Mouse (Mus musculus) stomach, embryonic 14.5 days (tissue): ENCODE results near the gene Ube2k. TPM values are rescaled to one million over a fixed set of nuclear protein-coding genes. Genes with fewer than 3 reads are reported as not detected.

Experiments
- ATAC-seq: fragments of 200-750 bp; cut with Nextera tagmentation; 2 replicates; pipeline ENCODE4 v1.8.0; 2017; ENCODE audit warnings: low read depth, moderate TSS enrichment; ENCODE audit not compliant: insufficient number of reproducible peaks, insufficient read depth, low FRiP score
- H3K27ac ChIP-seq: fragments of 300-500 bp; sonication (generic); 2 replicates; pipeline ENCODE4 v1.5.1; 2014; ENCODE audit warnings: mild to moderate bottlenecking, low read length, moderate library complexity, mixed read lengths
- H3K27me3 ChIP-seq: fragments of 300-500 bp; sonication (generic); 2 replicates; pipeline ENCODE4 v1.6.1; 2014; ENCODE audit warnings: low read length, control low read depth, mixed read lengths; ENCODE audit not compliant: control insufficient read depth, insufficient read depth
- H3K36me3 ChIP-seq: fragments of 300-500 bp; sonication (generic); 2 replicates; pipeline ENCODE4 v1.6.1; 2014; ENCODE audit warnings: mild to moderate bottlenecking, control low read depth, low read length, moderate library complexity, mixed read lengths; ENCODE audit not compliant: control insufficient read depth, insufficient read depth
- H3K4me1 ChIP-seq: fragments of 300-500 bp; sonication (generic); 2 replicates; pipeline ENCODE4 v1.6.1; 2014; ENCODE audit warnings: low read length, control low read depth, mixed read lengths; ENCODE audit not compliant: control insufficient read depth, insufficient read depth
- H3K4me2 ChIP-seq: fragments of 300-500 bp; sonication (generic); replicated peaks from 2 replicates; pipeline ENCODE4 v1.6.1; 2014; ENCODE audit warnings: low read depth, low read length, control low read depth
- H3K4me3 ChIP-seq: fragments of 300-500 bp; sonication (generic); 2 replicates; pipeline ENCODE4 v1.5.1; 2014; ENCODE audit warnings: low read depth, low read length, control low read depth
- H3K9ac ChIP-seq: fragments of 300-500 bp; sonication (generic); replicated peaks from 2 replicates; pipeline ENCODE4 v1.6.1; 2014; ENCODE audit warnings: low read depth, mild to moderate bottlenecking, control low read depth, low read length, moderate library complexity, mixed read lengths
- H3K9me3 ChIP-seq: fragments of 300-500 bp; sonication (generic); 2 replicates; pipeline ENCODE4 v1.6.1; 2016; ENCODE audit warnings: low read depth, low read length, control low read depth; ENCODE audit not compliant: control insufficient read depth
- WGBS: fragments of 180-500 bp; shearing (Covaris S2); extraction: QIAGEN DNeasy Blood & Tissue Kit; methylation state at CpG from one replicate; pipeline ENCODE4 v1.1.7; 2014; 5-methylcytosine and 5-hydroxymethylcytosine counted together
- polyA plus RNA-seq: library from polyadenylated mRNA; unstranded; fragments of >200 nt; fragmentation: Nextera tagmentation; extraction: Ambion mirVana; gene quantifications from 2 replicates; pipeline ENCODE4 v1.2.1, GENCODE M21; 2014

The Ube2k gene
- polyA plus RNA-seq, 1 experiment from 2014 or later, result 138 TPM

DNA sequence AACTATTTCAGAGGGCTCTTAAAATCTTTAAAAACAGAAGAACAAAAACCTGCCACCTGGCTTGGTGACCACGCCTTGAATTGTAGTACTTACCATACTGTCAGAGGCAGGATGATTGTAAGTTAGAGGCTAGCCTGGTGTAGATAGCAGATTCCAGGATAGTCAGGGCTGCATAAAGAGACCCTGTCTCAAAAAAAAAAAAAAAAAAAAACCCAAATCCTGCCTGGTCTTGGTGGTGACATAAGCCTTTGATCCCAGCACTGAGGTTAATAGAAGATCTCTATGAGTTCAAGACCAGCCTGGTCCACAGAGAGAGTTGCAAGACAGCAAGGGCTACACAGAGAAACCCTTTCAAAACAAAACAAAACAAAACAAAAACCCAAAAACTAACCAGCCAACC, 6.5 kb downstream of the Ube2k start:
- H3K9ac ChIP-seq, result no peak overlapping the region
- H3K4me3 ChIP-seq, result no peak overlapping the region
- H3K9me3 ChIP-seq, result no peaks in the 10 kb centered on the region
- H3K27ac ChIP-seq, result no peak overlapping the region
- peaks cover 4% of the 10 kb centered on the region; the same call in 1 of the 2 replicates for H3K4me1 ChIP-seq
- no peaks in the 10 kb centered on the region for H3K36me3 ChIP-seq
- H3K4me2 ChIP-seq, result no peak overlapping the region
- WGBS, result 93% methylated on average over 1 of the region's 1 CpGs
- ATAC-seq, result no peak
- H3K27me3 ChIP-seq, result no peaks in the 10 kb centered on the region

DNA sequence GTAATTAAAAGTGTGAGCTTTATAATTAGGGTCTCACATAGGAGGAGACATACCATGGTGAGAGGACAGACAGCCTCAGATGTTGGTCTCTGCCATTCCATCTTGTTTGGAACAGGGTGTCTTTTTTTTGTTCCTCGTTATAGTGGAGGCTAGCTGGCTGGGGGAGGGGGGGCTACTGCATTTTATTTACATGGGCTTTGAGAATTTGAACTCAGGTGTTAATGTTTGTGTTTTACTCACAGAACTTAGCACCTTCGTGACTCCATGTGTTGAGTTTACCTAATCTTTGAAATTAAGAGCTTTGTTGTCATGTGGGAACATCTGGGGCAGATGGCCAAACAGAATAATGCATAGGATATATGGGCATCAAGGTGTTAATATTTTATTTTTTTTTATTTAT, 7.6 kb downstream of the Ube2k start:
- no peaks in the 10 kb centered on the region for H3K9me3 ChIP-seq
- no peaks in the 10 kb centered on the region for H3K4me1 ChIP-seq
- no peak overlapping the region for H3K4me2 ChIP-seq
- H3K4me3 ChIP-seq, result no peak overlapping the region
- H3K27ac ChIP-seq, result no peak overlapping the region
- ATAC-seq, result no peak
- H3K36me3 ChIP-seq, result no peaks in the 10 kb centered on the region
- H3K9ac ChIP-seq, result no peak overlapping the region
- WGBS, result 88% methylated on average over 2 of the region's 2 CpGs
- H3K27me3 ChIP-seq, result no peaks in the 10 kb centered on the region

DNA sequence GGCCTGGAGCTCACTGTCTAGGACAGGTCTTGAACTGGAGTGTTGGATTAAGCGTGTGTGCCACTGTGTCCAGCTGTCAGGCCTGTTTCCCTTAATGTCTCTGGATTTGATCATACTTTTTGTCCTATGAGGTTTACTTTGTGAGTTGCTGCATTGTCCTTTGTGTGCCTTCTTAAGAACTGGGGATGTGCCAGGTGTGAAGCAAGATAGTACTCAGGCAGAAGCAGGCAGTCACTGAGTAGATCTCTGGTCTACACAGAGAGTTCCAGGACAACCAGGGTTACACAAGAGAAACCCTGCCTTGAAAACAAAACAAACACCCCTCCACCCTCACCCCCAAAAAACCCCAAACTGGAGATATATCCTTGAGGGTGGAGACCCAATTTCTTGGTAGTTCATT, 12.6 kb downstream of the Ube2k start:
- no peak overlapping the region for H3K9ac ChIP-seq
- no peak overlapping the region for H3K27ac ChIP-seq
- no peaks in the 10 kb centered on the region for H3K4me1 ChIP-seq
- no peak overlapping the region for H3K4me3 ChIP-seq
- no peak for ATAC-seq
- WGBS, result 88% methylated on average over 1 of the region's 1 CpGs
- H3K9me3 ChIP-seq, result no peaks in the 10 kb centered on the region
- no peak overlapping the region for H3K4me2 ChIP-seq
- no peaks in the 10 kb centered on the region for H3K36me3 ChIP-seq
- no peaks in the 10 kb centered on the region for H3K27me3 ChIP-seq

DNA sequence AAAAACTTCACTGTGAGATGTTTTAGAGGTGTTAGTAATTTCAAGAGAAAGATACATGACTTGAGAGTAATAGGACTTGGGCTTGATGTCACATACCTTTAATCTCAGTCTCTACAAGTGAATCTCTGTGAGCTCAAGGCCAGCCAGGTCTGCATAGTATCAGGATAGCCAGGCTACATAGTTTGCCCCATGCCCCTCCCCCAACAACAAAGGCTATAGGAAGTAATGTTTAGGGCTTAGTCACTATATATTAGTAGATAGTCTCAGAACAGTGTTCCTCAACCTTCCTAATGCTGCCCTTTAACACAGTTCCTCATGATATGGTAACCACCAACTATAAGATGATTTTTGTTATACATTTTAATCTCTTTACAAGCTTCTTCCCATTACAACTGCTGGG, 20.1 kb downstream of the Ube2k start:
- no peak overlapping the region for H3K4me2 ChIP-seq
- no peaks in the 10 kb centered on the region for H3K27me3 ChIP-seq
- H3K4me1 ChIP-seq, result no peaks in the 10 kb centered on the region
- ATAC-seq, result no peak
- H3K36me3 ChIP-seq, result peaks cover 3% of the 10 kb centered on the region; the same call in 1 of the 2 replicates
- H3K9ac ChIP-seq, result no peak overlapping the region
- no peak overlapping the region for H3K4me3 ChIP-seq
- no peaks in the 10 kb centered on the region for H3K9me3 ChIP-seq
- no peak overlapping the region for H3K27ac ChIP-seq

DNA sequence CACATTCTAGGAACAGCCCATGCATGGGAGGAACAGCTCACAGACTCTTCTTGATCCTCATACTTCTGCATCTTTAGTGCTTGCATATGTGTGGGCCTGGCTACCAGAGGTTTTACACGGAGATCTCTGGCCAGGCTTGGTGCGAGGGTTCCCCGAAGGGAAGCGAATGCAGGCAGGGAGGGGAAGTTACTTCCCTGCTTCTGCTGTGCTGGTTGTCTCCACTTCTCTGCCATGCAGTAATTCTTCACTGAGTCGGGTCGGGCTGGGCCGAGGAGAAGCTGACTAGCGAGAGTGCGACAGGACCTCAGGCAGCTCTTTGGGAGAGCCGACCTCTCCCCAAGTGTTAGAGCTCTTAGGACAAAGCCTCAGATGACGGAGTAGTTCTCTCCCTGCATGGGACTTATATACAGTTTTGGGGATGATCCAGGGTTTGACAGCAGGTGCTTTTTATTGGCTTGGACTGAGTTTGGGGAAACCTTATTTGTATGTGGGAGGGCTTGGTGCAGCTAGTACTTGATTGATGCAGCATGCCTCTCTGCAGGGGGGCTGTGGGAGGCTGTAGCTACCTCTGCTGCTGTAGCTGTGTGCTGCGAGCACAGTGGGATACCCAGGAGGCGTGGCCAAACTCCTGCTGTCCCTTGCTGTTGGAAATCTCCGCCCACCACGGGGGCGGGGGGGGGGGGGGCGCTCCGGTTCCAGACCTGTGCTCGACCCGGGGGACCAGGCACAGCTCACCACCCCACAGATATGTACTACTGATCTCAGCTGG, 24.3 kb downstream of the Ube2k start:
- no peaks in the 10 kb centered on the region for H3K27me3 ChIP-seq
- H3K4me2 ChIP-seq, result no peak overlapping the region
- no peak overlapping the region for H3K9ac ChIP-seq
- no peak overlapping the region for H3K4me3 ChIP-seq
- peaks cover 3% of the 10 kb centered on the region; the same call in 1 of the 2 replicates for H3K36me3 ChIP-seq
- 49% methylated on average over 18 of the region's 20 CpGs for WGBS
- no peaks in the 10 kb centered on the region for H3K4me1 ChIP-seq
- ATAC-seq, result no peak
- no peaks in the 10 kb centered on the region for H3K9me3 ChIP-seq
- H3K27ac ChIP-seq, result no peak overlapping the region

DNA sequence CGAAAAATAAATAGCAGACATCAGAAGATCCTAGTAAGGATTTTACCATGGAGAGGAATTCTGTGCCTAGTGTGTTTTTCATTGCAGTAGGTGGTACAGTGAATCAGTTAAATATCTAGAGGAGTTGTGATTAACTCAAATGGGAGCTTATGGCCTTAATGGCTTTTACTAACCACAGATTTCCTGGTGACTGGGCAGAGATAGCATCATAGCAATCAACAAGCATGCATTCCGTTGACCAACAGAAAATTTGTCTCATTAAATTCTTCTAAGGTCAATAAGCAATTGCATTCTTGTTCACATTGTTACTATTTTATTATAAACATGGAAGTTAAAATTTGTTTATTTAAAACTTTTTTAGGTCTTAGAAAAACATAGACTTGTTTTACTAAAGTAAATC, 28.5 kb downstream of the Ube2k start:
- Histone ChIP-seq H3K4me3 (no peak overlapping the region), H3K36me3 (peaks cover 3% of the 10 kb centered on the region), H3K4me2 (no peak overlapping the region), H3K27ac (no peak overlapping the region), H3K9me3 (no peaks in the 10 kb centered on the region), H3K27me3 (no peaks in the 10 kb centered on the region), H3K9ac (no peak overlapping the region), H3K4me1 (no peaks in the 10 kb centered on the region)
- ATAC-seq, result no peak
- 85% methylated on average over 2 of the region's 2 CpGs for WGBS

DNA sequence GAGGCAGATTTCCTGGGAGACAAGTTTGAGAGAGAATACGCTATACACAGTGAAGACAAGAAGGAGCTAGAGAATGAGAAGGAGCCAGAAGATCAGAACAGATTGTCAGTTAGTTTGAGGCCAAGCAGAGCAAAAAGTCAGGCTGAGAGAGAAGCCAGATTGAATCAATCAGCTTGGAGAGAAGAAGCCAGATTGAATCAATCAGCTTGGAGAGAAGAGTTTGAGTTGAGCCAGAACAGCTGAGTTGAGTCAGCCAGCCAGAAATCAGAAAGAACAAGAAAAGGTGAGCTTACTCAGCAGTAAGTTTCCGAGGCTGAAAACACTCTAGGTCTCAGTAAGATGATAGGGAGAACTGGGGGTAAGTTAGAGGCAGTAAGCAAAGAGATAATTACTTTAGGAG, 37.8 kb downstream of the Ube2k start:
- WGBS, result 64% methylated on average over 2 of the region's 2 CpGs
- H3K4me1 ChIP-seq, result no peaks in the 10 kb centered on the region
- H3K27me3 ChIP-seq, result no peaks in the 10 kb centered on the region
- no peaks in the 10 kb centered on the region for H3K9me3 ChIP-seq
- H3K4me3 ChIP-seq, result no peak overlapping the region
- no peak overlapping the region for H3K9ac ChIP-seq
- H3K27ac ChIP-seq, result no peak overlapping the region
- no peak overlapping the region for H3K4me2 ChIP-seq
- no peak for ATAC-seq
- H3K36me3 ChIP-seq, result peaks cover 4% of the 10 kb centered on the region; the same call in 1 of the 2 replicates

DNA sequence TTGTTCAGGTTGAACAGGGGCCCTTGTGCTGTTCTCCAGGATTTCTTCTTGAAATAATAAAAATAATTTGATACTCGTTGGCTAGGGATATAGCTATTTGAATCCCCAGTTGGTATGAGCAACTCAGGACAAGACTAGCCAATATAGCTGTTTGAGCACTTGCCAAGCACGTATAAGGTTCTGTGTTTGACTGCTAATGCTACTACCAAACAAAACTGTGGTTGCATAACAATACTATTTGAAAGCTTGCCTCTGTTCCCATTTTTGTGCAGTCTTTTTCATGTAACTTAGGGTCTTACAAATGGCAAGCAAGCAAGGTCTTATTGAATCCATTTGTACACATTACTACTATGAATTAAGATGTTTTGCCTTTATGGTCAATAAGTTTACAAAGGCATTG, 38.9 kb downstream of the Ube2k start:
- no peaks in the 10 kb centered on the region for H3K9me3 ChIP-seq
- no peak overlapping the region for H3K27ac ChIP-seq
- peaks cover 7% of the 10 kb centered on the region; the same call in 1 of the 2 replicates for H3K36me3 ChIP-seq
- no peaks in the 10 kb centered on the region for H3K4me1 ChIP-seq
- no peak overlapping the region for H3K9ac ChIP-seq
- no peak for ATAC-seq
- no peaks in the 10 kb centered on the region for H3K27me3 ChIP-seq
- no peak overlapping the region for H3K4me3 ChIP-seq
- H3K4me2 ChIP-seq, result no peak overlapping the region
- WGBS, result 78% methylated on average over 2 of the region's 2 CpGs

DNA sequence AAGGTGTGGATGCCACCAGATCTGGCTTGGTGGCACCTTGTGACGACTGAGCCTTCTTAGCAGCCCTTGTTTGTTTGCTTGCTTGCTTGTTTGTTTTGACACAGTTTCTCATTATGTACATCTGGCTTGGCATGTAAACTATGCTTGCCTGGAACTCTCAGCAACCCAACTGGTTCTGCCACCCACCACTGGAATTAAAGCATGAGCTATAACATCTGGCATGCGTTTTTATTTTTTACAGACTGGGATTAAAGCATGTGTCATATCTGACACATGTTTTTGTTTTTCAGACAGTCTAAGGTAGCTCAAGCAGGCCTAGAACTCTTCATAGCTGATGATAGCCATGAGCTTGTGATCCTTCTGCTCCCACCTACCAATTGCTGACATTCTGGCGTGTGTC, 41.5 kb downstream of the Ube2k start:
- H3K4me1 ChIP-seq, result no peaks in the 10 kb centered on the region
- no peak overlapping the region for H3K4me2 ChIP-seq
- H3K27me3 ChIP-seq, result no peaks in the 10 kb centered on the region
- no peak overlapping the region for H3K27ac ChIP-seq
- H3K4me3 ChIP-seq, result no peak overlapping the region
- H3K9ac ChIP-seq, result no peak overlapping the region
- peaks cover 8% of the 10 kb centered on the region; the same call in 1 of the 2 replicates for H3K36me3 ChIP-seq
- no peaks in the 10 kb centered on the region for H3K9me3 ChIP-seq
- ATAC-seq, result no peak
- WGBS, result 71% methylated on average over 3 of the region's 3 CpGs
